Mouse (Mus musculus) heart, adult 2 months (tissue): ENCODE measurements at regions not wholly inside any gene's neighbourhood (a gene's known extent, or its start where the extent isn't known, plus 50 kb on each side); places are given as distances from the start of the nearest gene placed in this dataset.
"Not testable (repeated sequence)": the region's sequence is repeated elsewhere in the genome, so short reads cannot be mapped to it uniquely, and the experiment has no call there.

Source experiments
- DNase-seq, 2 experiments: peaks; one replicate each; pipeline ENCODE4 v3.0.0; 2021
- H3K27ac ChIP-seq: fragments of 200-600 bp; 2 replicates; pipeline ENCODE4 v1.8.1; 2022
- H3K27me3 ChIP-seq: fragments of 200-500 bp; 2 replicates; pipeline ENCODE4 v1.6.1; 2012; ENCODE audit warnings: mild to moderate bottlenecking, low read length, inconsistent platforms, mixed read lengths; ENCODE audit not compliant: control insufficient read depth, insufficient read depth
- H3K36me3 ChIP-seq: fragments of 200-500 bp; 2 replicates; pipeline ENCODE4 v1.6.1; 2012; ENCODE audit warnings: low read length, inconsistent platforms; ENCODE audit not compliant: control insufficient read depth, insufficient read depth
- H3K4me1 ChIP-seq: fragments of 200-500 bp; 2 replicates; pipeline ENCODE4 v1.6.1; 2011; ENCODE audit warnings: low read length; ENCODE audit not compliant: control insufficient read depth, insufficient read depth
- H3K4me3 ChIP-seq: fragments of 200-600 bp; 2 replicates; pipeline ENCODE4 v1.8.1; 2022
- H3K79me2 ChIP-seq: fragments of 200-500 bp; replicated peaks from 2 replicates; pipeline ENCODE4 v1.6.1; 2012; ENCODE audit warnings: mild to moderate bottlenecking, inconsistent platforms, low read length, moderate library complexity, mixed read lengths; ENCODE audit not compliant: control insufficient read depth, insufficient read depth
- H3K9ac ChIP-seq: fragments of 200-500 bp; 2 replicates; pipeline ENCODE4 v1.6.1; 2012; ENCODE audit warnings: low read depth, mild to moderate bottlenecking, control low read depth, inconsistent platforms, low read length, mixed read lengths
- CTCF ChIP-seq: fragments of 200-600 bp; IDR thresholded peaks from 2 replicates; pipeline ENCODE4 v1.8.1; 2022; ENCODE audit warnings: antibody characterized with exemption, mild to moderate bottlenecking, moderate library complexity
- EP300 ChIP-seq: fragments of 200-500 bp; IDR thresholded peaks from 2 replicates; pipeline ENCODE4 v1.6.1; 2011; ENCODE audit warnings: low read depth, low read length, control low read depth; ENCODE audit not compliant: insufficient read depth
- POLR2A ChIP-seq: fragments of 200-500 bp; IDR thresholded peaks from 2 replicates; pipeline ENCODE4 v1.6.1; 2011; ENCODE audit warnings: mild to moderate bottlenecking, low read depth, low read length, control low read depth; ENCODE audit not compliant: insufficient read depth
- WGBS: fragments of 180-500 bp; shearing (Covaris S2); methylation state at CpG from one replicate; pipeline ENCODE4 v1.1.7; 2018; 5-methylcytosine and 5-hydroxymethylcytosine counted together
- intact Hi-C: fragments of 180-260 bp; cut with DNase I; formaldehyde crosslinking; loops from one replicate; pipeline ENCODE4 v1.15.1; 2025

GRCm38 (mm10) chr12:93812963-93813733 is 1878.9 kb upstream of the Flrt2 start:
- H3K36me3 ChIP-seq = no peaks in the 10 kb centered on the region
- H3K9ac ChIP-seq = no peak overlapping the region
- H3K79me2 ChIP-seq = no peaks in the 10 kb centered on the region
- no peak for DNase-seq
- intact Hi-C loops = no loop called here
- no peak overlapping the region for H3K27ac ChIP-seq
- H3K27me3 ChIP-seq = no peaks in the 10 kb centered on the region
- H3K4me1 ChIP-seq = no peaks in the 10 kb centered on the region
- no peak for TF ChIP-seq EP300
- no peak for TF ChIP-seq CTCF
- no peak for TF ChIP-seq POLR2A
- H3K4me3 ChIP-seq = no peak overlapping the region

- Histone ChIP-seq H3K4me3 (no peak overlapping the region), H3K9ac (no peak overlapping the region), H3K27ac (no peak overlapping the region), H3K4me1 (no peaks in the 10 kb centered on the region), H3K36me3 (no peaks in the 10 kb centered on the region), H3K79me2 (no peaks in the 10 kb centered on the region), H3K27me3 (no peaks in the 10 kb centered on the region)
- no peak for DNase-seq
- WGBS = 85% methylated on average over 1 of the region's 1 CpGs
- TF ChIP-seq POLR2A (no peak), EP300 (no peak), CTCF (no peak)
- intact Hi-C loops = no loop called here
Observed at GRCm38 (mm10) chr12:93850944-93851520, 1841.0 kb upstream of the Flrt2 start.

- H3K4me3 ChIP-seq = no peak overlapping the region
- intact Hi-C loops = no loop called here
- no peaks in the 10 kb centered on the region for H3K36me3 ChIP-seq
- H3K79me2 ChIP-seq = no peaks in the 10 kb centered on the region
- H3K27ac ChIP-seq = no peak overlapping the region
- H3K4me1 ChIP-seq = no peaks in the 10 kb centered on the region
- 75% methylated on average over 1 of the region's 1 CpGs for WGBS
- H3K27me3 ChIP-seq = no peaks in the 10 kb centered on the region
- TF ChIP-seq POLR2A (no peak), EP300 (no peak), CTCF (no peak)
- H3K9ac ChIP-seq = no peak overlapping the region
- no peak for DNase-seq
Observed at GRCm38 (mm10) chr12:93851660-93852059, 1840.4 kb upstream of the Flrt2 start.

GRCm38 (mm10) chr12:93885946-93886345 is 1806.1 kb upstream of the Flrt2 start:
- 65% methylated on average over 2 of the region's 2 CpGs for WGBS
- Histone ChIP-seq H3K27ac (no peak overlapping the region), H3K4me1 (no peaks in the 10 kb centered on the region), H3K36me3 (no peaks in the 10 kb centered on the region), H3K27me3 (no peaks in the 10 kb centered on the region), H3K79me2 (no peaks in the 10 kb centered on the region), H3K9ac (no peak overlapping the region), H3K4me3 (no peak overlapping the region)
- DNase-seq = no peak
- intact Hi-C loops = no loop called here
- TF ChIP-seq EP300 (no peak), CTCF (no peak)

- no peaks in the 10 kb centered on the region for H3K27me3 ChIP-seq
- 71% methylated on average over 3 of the region's 3 CpGs for WGBS
- no peak overlapping the region for H3K9ac ChIP-seq
- no peak overlapping the region for H3K27ac ChIP-seq
- H3K4me3 ChIP-seq = no peak overlapping the region
- intact Hi-C loops = no loop called here
- no peaks in the 10 kb centered on the region for H3K79me2 ChIP-seq
- peak in 1 of 2 experiments; percentile 5 for DNase-seq
- no peaks in the 10 kb centered on the region for H3K4me1 ChIP-seq
- no peaks in the 10 kb centered on the region for H3K36me3 ChIP-seq
- TF ChIP-seq EP300 (no peak), CTCF (no peak), POLR2A (no peak)
Observed at GRCm38 (mm10) chr12:93890109-93890508, 1801.9 kb upstream of the Flrt2 start.

GRCm38 (mm10) chr12:93928541-93929238 is 1763.3 kb upstream of the Flrt2 start:
- H3K79me2 ChIP-seq, H3K27ac ChIP-seq, H3K4me1 ChIP-seq, H3K4me3 ChIP-seq, H3K27me3 ChIP-seq, H3K9ac ChIP-seq, DNase-seq, intact Hi-C loops, H3K36me3 ChIP-seq: not testable (repeated sequence)
- 47% methylated on average over 1 of the region's 27 CpGs for WGBS

GRCm38 (mm10) chr12:93929239-93929563 is 1762.8 kb upstream of the Flrt2 start:
- 85% methylated on average over 4 of the region's 7 CpGs for WGBS
- DNase-seq, H3K79me2 ChIP-seq, H3K4me1 ChIP-seq, H3K27ac ChIP-seq, H3K36me3 ChIP-seq, H3K9ac ChIP-seq, H3K4me3 ChIP-seq, H3K27me3 ChIP-seq, intact Hi-C loops: not testable (repeated sequence)

- H3K27me3 ChIP-seq, H3K9ac ChIP-seq, H3K36me3 ChIP-seq, H3K79me2 ChIP-seq, H3K4me3 ChIP-seq, intact Hi-C loops, H3K4me1 ChIP-seq, DNase-seq, H3K27ac ChIP-seq: not testable (repeated sequence)
- WGBS = 87% methylated on average over 11 of the region's 11 CpGs
Observed at GRCm38 (mm10) chr12:93930242-93930641, 1761.8 kb upstream of the Flrt2 start.
